Mouse (Mus musculus): ENCODE data around the gene Cdh18.

DNA sequence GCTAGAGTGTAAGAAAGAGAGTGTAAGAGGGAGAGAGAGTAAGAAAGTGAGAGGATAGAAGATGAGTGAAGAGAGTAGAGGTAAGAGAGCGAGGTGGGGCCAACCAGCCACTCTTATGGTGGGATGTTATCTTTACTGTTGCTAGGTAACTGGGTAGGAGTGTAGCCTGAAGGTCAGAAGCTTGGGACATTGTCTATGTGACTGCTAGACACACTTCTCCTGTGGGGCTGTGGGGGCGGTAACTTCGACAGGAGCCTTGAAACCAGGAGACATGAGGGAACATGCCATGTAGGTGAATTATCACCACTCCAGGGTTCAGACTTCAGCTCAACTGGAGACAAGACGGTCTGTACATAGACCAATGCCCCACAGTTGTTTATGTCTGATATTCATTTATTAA, 227.5 kb downstream of the Cdh18 start:
- no peak for TF ChIP-seq TAL1 (IDR thresholded peaks at IDR 0.05; ENCODE audit: low read length)
- TF ChIP-seq GATA1 (IDR thresholded peaks at IDR 0.05; ENCODE audit: low read length), result no peak
